Mouse (Mus musculus) lung, postnatal 36 days (tissue): Measurements from ENCODE around the gene Rad23a.

Experiments used
- DNase-seq: peaks from one replicate; pipeline ENCODE4 v3.0.0; 2022; ENCODE audit warnings: mixed read lengths

Rad23a gene

DNA sequence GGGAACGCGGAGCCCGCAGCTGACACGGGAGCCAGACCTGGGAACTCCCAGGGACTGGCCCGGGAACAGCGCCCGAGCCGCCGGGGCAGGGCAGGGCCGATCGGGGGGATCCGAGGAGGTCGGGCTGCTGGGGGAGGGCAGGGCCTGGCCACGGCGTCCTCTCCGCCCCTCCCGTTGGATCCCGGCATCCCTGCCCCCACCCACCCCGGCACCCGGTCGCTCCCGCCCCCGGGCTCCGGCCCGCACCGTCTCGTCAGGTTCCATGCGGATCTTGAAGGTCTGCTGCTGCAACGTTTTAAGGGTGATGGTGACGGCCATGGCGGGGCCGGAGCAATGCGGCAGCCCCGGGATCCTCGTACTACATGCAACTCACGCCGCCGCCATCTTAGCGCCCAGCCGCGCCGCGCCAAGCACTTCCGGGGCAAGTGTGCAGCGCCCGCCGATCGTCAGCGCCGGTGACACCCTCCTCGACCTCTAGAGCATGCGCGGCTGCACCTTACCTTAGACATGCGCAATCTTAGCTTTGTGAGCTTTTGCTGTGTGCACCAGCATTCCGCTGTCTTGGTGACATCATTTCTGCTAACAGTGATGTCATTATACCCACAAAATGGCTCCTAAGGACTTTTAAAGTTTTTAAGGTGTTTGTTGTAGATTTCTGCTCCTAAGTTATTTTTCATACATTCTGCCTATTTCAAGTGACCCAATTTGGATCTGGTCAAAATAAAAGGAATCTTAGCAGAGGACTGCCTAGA is at the start of gene Rad23a:
Gene Rad23a, minus strand, starts transcription at position 418 of the 752 bp plus-strand sequence.
- peak; percentile 94 for DNase-seq

- DNase-seq: no peak
Observed at GRCm38 (mm10) chr8:84889141-84889540, 48.7 kb upstream of the Rad23a start.

DNA sequence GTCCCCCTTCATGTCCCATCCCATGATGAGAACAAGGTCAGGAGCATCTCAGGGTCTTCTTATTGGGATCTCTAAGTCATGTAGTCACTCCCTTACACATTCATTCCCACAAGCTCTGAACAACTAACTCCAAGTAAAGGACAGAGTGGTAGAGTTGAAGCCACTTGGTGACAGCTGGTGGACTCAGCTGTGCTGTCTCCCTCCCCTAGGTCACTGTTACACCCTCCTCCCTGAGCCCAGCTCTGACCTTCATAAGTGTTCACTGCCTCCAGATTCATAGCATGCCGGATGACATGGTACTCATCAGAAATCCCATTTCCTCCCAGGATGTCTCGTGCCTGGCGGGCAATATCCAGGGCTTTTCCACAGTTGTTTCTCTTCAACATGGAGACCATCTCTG is 47.8 kb upstream of the Rad23a start:
- no peak for DNase-seq

GRCm38 (mm10) chr8:84884728-84885127 is 44.3 kb upstream of the Rad23a start:
- no peak for DNase-seq

DNA sequence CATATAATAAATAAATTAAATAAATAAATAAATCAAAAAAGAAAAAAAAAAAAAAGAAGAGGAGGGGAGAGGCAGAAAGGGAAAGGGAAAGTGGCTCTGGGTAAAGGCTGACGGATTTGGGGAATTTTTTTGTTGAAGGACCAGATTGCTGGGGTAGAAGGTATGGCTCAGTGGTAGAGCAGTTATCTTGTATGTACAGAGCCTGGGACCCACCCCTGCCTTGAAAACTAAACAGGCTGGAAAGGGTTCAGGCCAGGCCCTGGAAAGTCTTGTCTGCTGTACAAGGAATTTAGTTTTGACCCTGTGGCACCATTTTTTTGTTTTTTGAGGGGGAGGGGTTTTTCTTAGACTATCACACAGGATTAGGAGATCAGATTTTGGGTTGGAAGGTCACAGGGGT is 38.5 kb upstream of the Rad23a start:
- no peak for DNase-seq

DNA sequence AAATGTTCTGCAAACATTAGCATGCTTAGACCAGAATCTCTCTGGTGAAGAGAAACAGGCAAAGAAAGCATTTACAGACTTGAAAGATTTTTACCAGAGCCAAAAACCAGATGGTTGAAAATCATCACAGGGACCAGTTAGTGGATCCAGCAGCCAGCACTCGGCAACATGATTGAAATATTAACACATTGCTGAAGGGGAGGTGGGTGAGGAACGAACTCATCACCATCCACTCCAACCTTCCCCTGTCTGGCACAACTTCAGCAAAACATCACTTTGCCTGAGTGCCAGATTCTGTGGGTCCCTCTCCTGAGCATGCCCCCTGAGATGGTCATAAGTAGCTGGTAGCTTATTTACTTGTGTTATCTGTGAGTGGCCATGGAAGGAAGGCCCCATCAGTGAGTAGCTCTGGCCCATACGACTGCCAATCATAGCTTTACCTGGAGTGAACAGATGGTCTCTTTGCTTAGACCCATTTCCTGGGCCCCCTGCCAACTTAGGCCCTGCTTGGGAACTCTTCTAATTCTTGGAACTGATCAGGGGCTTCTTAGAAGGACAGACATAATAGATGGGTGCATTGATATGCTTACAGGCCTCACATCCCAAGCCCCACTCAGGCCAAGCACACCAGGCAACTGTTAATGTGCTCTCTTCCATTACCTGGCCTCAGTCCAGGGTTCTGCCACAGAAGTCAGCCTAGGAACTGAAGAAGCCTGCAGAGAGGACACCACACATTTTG is 37.0 kb upstream of the Rad23a start:
- DNase-seq: no peak

GRCm38 (mm10) chr8:84874339-84874738 is 33.9 kb upstream of the Rad23a start:
- no peak for DNase-seq

GRCm38 (mm10) chr8:84873016-84873415 is 32.6 kb upstream of the Rad23a start:
- DNase-seq: no peak

GRCm38 (mm10) chr8:84872309-84872965 is 32.0 kb upstream of the Rad23a start:
- peak; percentile 41 for DNase-seq

DNA sequence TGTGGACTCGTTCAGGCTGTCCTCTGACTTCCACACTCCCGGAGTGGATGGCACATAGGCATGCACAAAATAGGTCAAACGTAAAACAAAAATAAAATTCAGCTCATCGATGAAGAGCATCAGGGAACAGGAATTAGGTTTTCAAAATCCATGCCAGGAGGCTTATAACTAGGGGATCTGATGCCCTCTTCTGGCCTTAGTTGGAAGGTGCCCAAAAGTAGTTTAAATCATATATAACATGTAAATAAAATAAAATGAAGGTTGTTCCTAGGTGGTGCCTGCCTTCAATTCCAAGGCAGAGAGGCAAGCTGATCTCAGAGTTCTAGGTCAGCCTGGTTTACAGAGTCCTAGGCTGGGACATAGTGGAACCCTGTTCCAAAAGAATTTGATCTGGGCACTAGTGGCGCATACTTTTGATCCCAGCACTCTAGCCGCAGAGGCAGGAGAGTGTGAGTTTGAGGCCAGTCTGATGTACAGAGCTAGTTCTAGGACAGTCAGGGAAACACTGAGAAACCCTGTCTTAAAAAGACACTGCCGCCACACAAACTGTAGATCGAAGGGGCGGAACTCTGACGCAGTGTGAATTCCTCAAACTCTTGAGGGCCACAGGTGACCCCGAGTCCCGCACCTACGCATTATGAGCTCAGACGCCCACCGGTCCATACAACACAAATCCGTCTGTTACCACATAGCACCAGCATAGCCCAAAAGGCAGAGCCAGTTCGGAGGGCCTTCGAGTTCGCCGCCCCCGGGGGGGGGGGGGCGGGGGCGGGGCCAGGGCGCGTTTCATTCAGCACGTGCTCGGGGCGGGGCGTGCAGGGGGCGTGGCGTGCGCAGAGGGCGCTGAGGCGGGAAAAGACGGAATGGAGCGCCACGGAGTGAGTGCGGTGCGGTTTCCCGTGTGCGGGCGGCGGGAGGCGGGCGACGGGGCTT is 31.2 kb upstream of the Rad23a start, which contains the start of gene Syce2:
Gene Syce2, plus strand, starts transcription at position 736 of the 933 bp plus-strand sequence.
- peak; percentile 91 for DNase-seq

- peak; percentile 95 for DNase-seq
Observed at GRCm38 (mm10) chr8:84856864-84857441, 16.5 kb upstream of the Rad23a start, which contains the start of gene Farsa. Gene Farsa, plus strand, starts transcription at chr8:84856989.

GRCm38 (mm10) chr8:84856434-84856833 is 16.0 kb upstream of the Rad23a start:
- DNase-seq: no peak

GRCm38 (mm10) chr8:84847684-84848435 is 7.4 kb upstream of the Rad23a start:
- peak; percentile 35 for DNase-seq

DNA sequence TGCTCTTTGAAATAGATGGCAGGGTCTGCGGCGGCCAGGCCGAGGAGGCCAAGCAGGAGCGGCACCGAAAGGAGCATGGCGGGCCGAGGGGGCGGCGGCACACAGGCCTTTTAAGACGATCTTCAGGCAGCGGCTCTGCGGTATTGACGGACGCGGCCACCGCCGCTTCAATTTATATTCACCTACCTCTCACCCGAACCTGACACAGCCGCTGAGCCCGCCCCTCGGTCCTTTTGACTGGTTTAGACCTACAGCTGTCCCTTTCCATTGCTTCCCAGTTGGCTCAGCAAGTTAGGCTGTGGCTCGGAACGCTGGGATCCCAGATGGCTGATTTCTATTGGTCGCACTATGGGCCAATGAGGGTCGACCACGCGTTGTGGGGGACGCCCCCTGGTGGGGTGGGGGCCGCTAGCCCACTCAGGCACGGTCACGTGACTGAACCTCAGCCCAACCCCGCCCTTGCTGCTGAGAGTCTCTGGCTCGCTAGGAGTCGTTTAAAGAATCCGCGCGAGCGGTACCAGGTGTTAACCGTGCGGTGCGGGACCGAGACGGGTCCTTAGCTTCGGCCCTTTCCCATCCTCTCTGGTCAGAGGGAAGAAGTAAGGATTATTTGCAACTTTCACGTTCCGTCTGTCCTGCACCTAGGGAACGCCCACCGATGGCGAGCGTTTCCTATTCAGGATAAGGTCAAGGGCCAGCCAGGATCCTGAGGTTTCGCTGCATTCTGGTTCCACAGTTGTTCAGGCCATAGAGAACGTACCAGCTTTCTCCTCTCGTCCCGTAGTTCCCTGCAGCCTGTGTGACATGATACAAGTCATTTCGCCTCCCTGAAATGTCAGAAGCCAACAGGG is 6.5 kb upstream of the Rad23a start, which contains the start of gene Calr:
Gene Calr, minus strand, starts transcription at position 213 of the 851 bp plus-strand sequence.
- DNase-seq: peak; percentile 100

DNA sequence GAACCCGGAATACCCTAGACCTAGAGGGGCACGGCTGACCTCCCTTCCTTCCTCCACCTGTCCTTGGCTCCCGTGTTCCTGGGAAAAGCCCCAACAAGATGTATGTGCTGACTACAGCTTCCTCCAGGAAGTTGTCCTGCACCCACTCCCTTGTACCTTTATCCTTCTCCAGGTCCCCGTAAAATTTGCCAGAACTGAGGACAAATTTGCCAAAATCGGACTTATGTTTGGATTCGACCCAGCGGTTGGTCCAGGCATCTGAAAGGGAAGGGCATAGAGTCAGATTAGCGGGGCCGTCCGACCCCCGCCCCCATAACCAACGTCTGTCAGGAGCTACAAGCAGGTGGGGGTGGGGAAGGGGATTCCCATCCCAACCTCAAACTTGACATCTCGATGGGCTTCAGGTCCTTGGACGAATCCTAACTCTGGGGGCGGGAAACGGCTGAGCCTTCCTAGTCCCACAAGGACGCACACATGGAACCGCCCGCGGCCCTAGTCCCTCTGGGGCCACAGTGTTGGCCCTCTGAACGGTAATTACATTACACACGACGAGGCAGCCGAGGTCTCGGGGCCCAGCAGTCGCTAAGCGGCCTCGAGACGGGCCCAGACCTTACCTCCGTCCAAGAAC is 5.7 kb upstream of the Rad23a start:
- no peak for DNase-seq

DNA sequence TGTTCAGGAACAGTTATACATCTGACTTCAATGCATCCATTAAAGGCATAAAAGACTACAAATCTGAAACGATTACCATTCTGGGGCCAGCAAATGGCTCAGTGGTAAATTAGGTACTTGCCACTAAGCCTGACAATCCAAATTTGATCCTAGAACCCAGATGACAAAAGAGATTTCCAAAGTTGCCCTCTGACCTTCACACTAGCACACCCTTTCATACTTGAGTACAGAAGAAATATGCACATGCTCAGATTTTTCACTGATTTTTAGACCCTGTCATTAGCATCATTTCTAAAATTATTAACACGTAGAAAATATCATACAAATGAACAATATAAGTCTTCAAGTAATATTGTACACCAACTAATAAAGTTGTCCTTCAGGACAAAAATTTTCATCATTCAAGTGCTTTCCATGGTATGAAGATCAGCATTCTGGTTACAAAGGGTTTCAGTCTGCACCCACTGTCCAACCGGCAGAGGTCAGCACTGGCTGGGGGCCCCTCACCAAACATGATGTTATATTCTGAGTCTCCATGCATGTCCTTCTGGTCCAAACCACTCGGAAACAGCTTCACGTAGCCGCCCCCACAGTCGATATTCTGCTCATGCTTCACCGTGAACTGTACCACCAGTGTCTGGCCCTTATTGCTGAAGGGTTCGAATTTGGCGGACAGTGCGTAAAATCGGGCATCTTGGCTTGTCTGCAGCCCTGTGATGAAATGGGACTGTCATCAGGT is 5.1 kb upstream of the Rad23a start:
- DNase-seq: peak; percentile 52

- no peak for DNase-seq
Observed at GRCm38 (mm10) chr8:84844397-84845070, 4.1 kb upstream of the Rad23a start.

DNA sequence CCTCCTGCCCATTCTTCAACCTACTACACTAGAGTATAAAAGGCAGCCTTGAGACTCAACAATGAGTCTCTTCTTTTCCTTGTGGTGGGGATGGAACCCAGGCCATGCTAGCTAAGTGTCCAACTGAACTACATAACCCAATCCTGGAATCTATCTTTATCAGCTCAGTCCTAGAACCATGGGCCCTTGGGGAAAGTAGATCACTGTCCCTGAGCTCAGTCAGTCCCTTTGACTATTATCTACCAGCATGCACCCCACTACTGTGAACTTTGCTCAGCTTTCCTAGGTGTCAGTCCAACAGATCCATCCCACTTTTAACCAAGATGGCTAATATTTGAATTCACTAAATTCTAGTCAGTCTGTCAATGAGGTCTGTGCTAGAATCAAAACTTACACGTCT is 1.0 kb upstream of the Rad23a start:
- no peak for DNase-seq
